Mouse (Mus musculus): Measurements from ENCODE around the gene Rcan3.

DNA sequence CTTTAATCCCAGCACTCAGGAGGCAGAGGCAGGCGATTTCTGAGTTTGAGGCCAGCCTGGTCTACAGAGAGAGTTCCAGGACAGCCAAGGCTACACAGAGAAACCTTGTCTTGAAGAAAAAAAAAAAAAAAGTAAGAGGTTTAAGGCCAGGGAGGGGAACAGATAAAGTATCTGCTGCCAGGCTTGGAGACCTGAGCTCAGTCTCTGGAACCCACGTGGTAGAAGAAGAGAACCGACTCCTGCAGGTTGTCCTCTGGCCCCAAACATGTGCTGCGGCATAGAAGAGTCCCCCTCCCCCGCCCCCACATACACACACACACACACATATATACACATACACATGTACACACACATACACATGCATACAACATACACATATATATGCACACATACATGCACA lies 8.8 kb upstream of the Rcan3 start:
- TF ChIP-seq CTCF (IDR thresholded peaks at IDR 0.05; ENCODE audit: low read depth, low read length) (no peak), POLR2A (IDR thresholded peaks at IDR 0.05; ENCODE audit: borderline replicate concordance, low read depth, low read length) (no peak)
